Mouse (Mus musculus) cerebellum, adult (tissue): ENCODE data around the gene Stk4.

Source experiments
- ATAC-seq: cut with Nextera tagmentation; 2 replicates; pipeline ENCODE4 v1.9.2; 2017; ENCODE audit warnings: mild to moderate bottlenecking, moderate library complexity, mixed read lengths; ENCODE audit not compliant: insufficient number of reproducible peaks, low FRiP score, low TSS enrichment

Stk4 gene

GRCm38 (mm10) chr2:164123169-164123766 is 53.1 kb downstream of the Stk4 start:
- ATAC-seq: no peak

GRCm38 (mm10) chr2:164126533-164126955 is 56.4 kb downstream of the Stk4 start:
- ATAC-seq: no peak

GRCm38 (mm10) chr2:164127297-164127696 is 57.2 kb downstream of the Stk4 start:
- ATAC-seq: no peak

- ATAC-seq: no peak
These were observed 58.7 kb downstream of the Stk4 start for GRCm38 (mm10) chr2:164128576-164129411.

GRCm38 (mm10) chr2:164131586-164131985 is 61.5 kb downstream of the Stk4 start:
- ATAC-seq: no peak

GRCm38 (mm10) chr2:164134563-164134962 is 64.4 kb downstream of the Stk4 start:
- ATAC-seq: no peak

GRCm38 (mm10) chr2:164135367-164135766 is 65.2 kb downstream of the Stk4 start:
- ATAC-seq: no peak

- ATAC-seq: no peak
These were observed 66.3 kb downstream of the Stk4 start for GRCm38 (mm10) chr2:164136393-164136792.

GRCm38 (mm10) chr2:164137754-164138153 is 67.6 kb downstream of the Stk4 start:
- no peak for ATAC-seq

GRCm38 (mm10) chr2:164142021-164142420 is 71.9 kb downstream of the Stk4 start:
- no peak for ATAC-seq

GRCm38 (mm10) chr2:164144025-164144424 is 73.9 kb downstream of the Stk4 start:
- ATAC-seq: no peak

GRCm38 (mm10) chr2:164144541-164144940 is 74.4 kb downstream of the Stk4 start:
- no peak for ATAC-seq

- ATAC-seq: no peak
These were observed 76.4 kb downstream of the Stk4 start for GRCm38 (mm10) chr2:164146556-164146955.

GRCm38 (mm10) chr2:164150086-164150760 is 80.1 kb downstream of the Stk4 start:
- ATAC-seq: no peak

GRCm38 (mm10) chr2:164152341-164152740 is 82.2 kb downstream of the Stk4 start:
- no peak for ATAC-seq

GRCm38 (mm10) chr2:164154007-164154406 is 83.9 kb downstream of the Stk4 start:
- ATAC-seq: peak; percentile 72

GRCm38 (mm10) chr2:164156158-164156557 is 86.0 kb downstream of the Stk4 start:
- ATAC-seq: no peak

- ATAC-seq: no peak
These were observed 88.7 kb downstream of the Stk4 start for GRCm38 (mm10) chr2:164158838-164159237.

- no peak for ATAC-seq
These were observed 91.5 kb downstream of the Stk4 start for GRCm38 (mm10) chr2:164161515-164162055.

- ATAC-seq: no peak
These were observed 94.8 kb downstream of the Stk4 start for GRCm38 (mm10) chr2:164164941-164165340.
